Mouse (Mus musculus): Measurements from ENCODE around the gene Vmn2r83.

GRCm38 (mm10) chr10:79524433-79524832 lies 55.9 kb downstream of the Vmn2r83 start:
- TF ChIP-seq POLR2A (IDR thresholded peaks at IDR 0.05; ENCODE audit: borderline replicate concordance, extremely low read depth, low read depth, low read length) = no peak
- TF ChIP-seq CTCF (IDR thresholded peaks at IDR 0.05; ENCODE audit: insufficient read depth, low read length) = no peak
